Mouse (Mus musculus) CD4-positive, CD25-positive, alpha-beta regulatory T cell (primary cell): ENCODE measurements around the gene Trafd1. TPM values are rescaled to one million over a fixed set of nuclear protein-coding genes. Genes with fewer than 3 reads are reported as not detected.

Experiments used
- polyA plus RNA-seq: library from polyadenylated mRNA; unstranded; fragments of 100-300 nt; shearing (Covaris generic); gene quantifications from one replicate; pipeline ENCODE4 v1.2.1, GENCODE M21; 2017

The Trafd1 gene
- polyA plus RNA-seq = 55.5 TPM

GRCm38 (mm10) chr5:121385461-121386119, at the start of gene Trafd1:
Gene Trafd1, minus strand, starts transcription at chr5:121385632.

GRCm38 (mm10) chr5:121397187-121398145, 12.0 kb upstream of the Trafd1 start, which contains the start of gene Naa25:
Gene Naa25, plus strand, starts transcription at chr5:121397936.

Other genes starting within 250 kb of the Trafd1 start
- 21.3 TPM for gene Ptpn11, start 194.2 kb downstream of the Trafd1 start, polyA plus RNA-seq
- 794 TPM for gene Rpl6, start 181.2 kb downstream of the Trafd1 start, polyA plus RNA-seq
- 9.6 TPM for gene Hectd4, start 165.4 kb downstream of the Trafd1 start, polyA plus RNA-seq
- 41.7 TPM for gene Naa25, start 12.3 kb upstream of the Trafd1 start, polyA plus RNA-seq
- gene Tmem116, start 66.3 kb upstream of the Trafd1 start, polyA plus RNA-seq = 2.5 TPM
- gene Erp29, start 66.9 kb upstream of the Trafd1 start, polyA plus RNA-seq = 59.9 TPM
- gene Adam1b, start 117.8 kb upstream of the Trafd1 start, polyA plus RNA-seq = not detected
- gene Adam1a, start 159.8 kb upstream of the Trafd1 start, polyA plus RNA-seq = 1.2 TPM
- not detected for gene Gm42878, start 159.8 kb upstream of the Trafd1 start, polyA plus RNA-seq
- 57.5 TPM for gene Mapkapk5, start 160.3 kb upstream of the Trafd1 start, polyA plus RNA-seq
- gene Aldh2, start 208.2 kb upstream of the Trafd1 start, polyA plus RNA-seq = 32.8 TPM
- gene Acad12, start 233.3 kb upstream of the Trafd1 start, polyA plus RNA-seq = 2.1 TPM